Comparison of ENCODE assay signal across 13 mouse cellular contexts in genomic region chr14:121838161-121838560, GRCm38 (mm10).
"Had no signal": no experiment of that assay in that cellular context is flagged by ENCODE, and none has a peak within 500 bp of the region (broad histone marks: within the 10 kb centered on the region; RNA-seq: fewer than 3 reads in every experiment).

No protein-coding gene starts in this region.

- H3K9me3 ChIP-seq: midbrain, embryonic 15.5 days; stomach, embryonic 15.5 days had no signal

- H3K4me2 ChIP-seq: lung, embryonic 14.5 days; midbrain, embryonic 12.5 days; midbrain, embryonic 15.5 days; neural tube, embryonic 12.5 days; stomach, embryonic 15.5 days had no signal

- H3K27me3 ChIP-seq: midbrain, embryonic 12.5 days; midbrain, embryonic 15.5 days; neural tube, embryonic 12.5 days; stomach, embryonic 15.5 days had no signal

- H3K4me3 ChIP-seq: midbrain, embryonic 10.5 days; midbrain, embryonic 12.5 days; midbrain, embryonic 15.5 days; neural tube, embryonic 12.5 days; stomach, embryonic 15.5 days had no signal

- DNase-seq: lung, adult 18-20 months; lung, embryonic 14.5 days; lung, postnatal 10 days; lung, postnatal 4 days; right cerebral cortex, postnatal 14 days; thymus, adult 2 months; thymus, postnatal 25 days had no signal

- H3K27ac ChIP-seq: midbrain, embryonic 10.5 days; midbrain, embryonic 12.5 days; midbrain, embryonic 15.5 days; neural tube, embryonic 12.5 days; stomach, embryonic 15.5 days; stomach, postnatal 0 days had no signal

- H3K4me1 ChIP-seq: midbrain, embryonic 10.5 days; midbrain, embryonic 12.5 days; midbrain, embryonic 15.5 days; neural tube, embryonic 12.5 days; stomach, embryonic 15.5 days had no signal

- H3K36me3 ChIP-seq: midbrain, embryonic 10.5 days; midbrain, embryonic 12.5 days; midbrain, embryonic 15.5 days; neural tube, embryonic 12.5 days; stomach, embryonic 15.5 days had no signal

- ATAC-seq: midbrain, embryonic 15.5 days had no signal

- H3K9ac ChIP-seq: lung, embryonic 14.5 days; midbrain, embryonic 12.5 days; midbrain, embryonic 15.5 days; neural tube, embryonic 12.5 days; stomach, embryonic 15.5 days had no signal
